8 mouse cellular contexts compared by ENCODE assay signal in genomic region chr2:180120292-180120761, GRCm38 (mm10). TPM values are rescaled to one million over a fixed set of nuclear protein-coding genes. Genes with fewer than 3 reads are reported as not detected.
DNase-seq lines count a peak whose midpoint lies in the region; ATAC-seq and TF ChIP-seq lines count a peak whose summit lies in the region.

No protein-coding gene starts in this region.

- TF ChIP-seq POLR2A in liver, adult 2 months (IDR thresholded peaks at IDR 0.05; ENCODE audit: extremely low read depth, insufficient read depth, low read length), result no peak

- no peak for ATAC-seq in embryonic facial prominence, embryonic 14.5 days (ENCODE audit: low read depth)
- no peak for ATAC-seq in limb, embryonic 13.5 days (ENCODE audit: low FRiP score, low read depth)
- ATAC-seq in neural tube, embryonic 15.5 days (ENCODE audit: low FRiP score), result no peak

- H3K27ac ChIP-seq in liver, adult 2 months (replicated peaks; ENCODE audit: insufficient read depth, low read depth, low read length), result no peak overlapping the region
- H3K27ac ChIP-seq in embryonic facial prominence, embryonic 14.5 days (replicated peaks; ENCODE audit: low read depth, low read length), result no peak overlapping the region
- H3K27ac ChIP-seq in limb, embryonic 13.5 days, result no peak overlapping the region
- H3K27ac ChIP-seq in neural tube, embryonic 15.5 days (replicated peaks), result no peak overlapping the region

- peaks cover 19% of the 10 kb centered on the region for H3K4me1 ChIP-seq in liver, adult 2 months (ENCODE audit: control insufficient read depth, insufficient read depth, low read length)
- peaks cover 9% of the 10 kb centered on the region; the same call in 1 of the 2 replicates for H3K4me1 ChIP-seq in embryonic facial prominence, embryonic 14.5 days (ENCODE audit: control insufficient read depth, insufficient read depth, low read length)
- H3K4me1 ChIP-seq in limb, embryonic 13.5 days, result peaks cover 22% of the 10 kb centered on the region
- peaks cover 43% of the 10 kb centered on the region for H3K4me1 ChIP-seq in neural tube, embryonic 15.5 days

- DNase-seq in liver, adult 2 months (ENCODE audit: extremely low read depth, low read depth, low spot score), result no peak
- no peak for DNase-seq in liver
- DNase-seq in embryonic facial prominence, embryonic 14.5 days (ENCODE audit: low spot score), result no peak
- no peak for DNase-seq in adrenal gland, adult (ENCODE audit: inconsistent age in 2 of 2, low spot score in 1 of 2)
- DNase-seq in right cerebral cortex, adult 2 months (ENCODE audit: low spot score in 2 of 2), result no peak
- no peak for DNase-seq in adrenal gland, postnatal 4 days (ENCODE audit: low spot score in 2 of 2)

- H3K36me3 ChIP-seq in liver, adult 2 months (ENCODE audit: control insufficient read depth, insufficient read depth, low read length), result no peaks in the 10 kb centered on the region
- no peaks in the 10 kb centered on the region for H3K36me3 ChIP-seq in embryonic facial prominence, embryonic 14.5 days (ENCODE audit: control insufficient read depth, insufficient read depth, low read length)
- H3K36me3 ChIP-seq in limb, embryonic 13.5 days, result peaks cover 9% of the 10 kb centered on the region
- H3K36me3 ChIP-seq in neural tube, embryonic 15.5 days, result peaks cover 11% of the 10 kb centered on the region; the same call in 1 of the 2 replicates

- WGBS in liver, adult 2 months, result 41% methylated on average over 5 of the region's 5 CpGs
- 63% methylated on average over 5 of the region's 5 CpGs for WGBS in embryonic facial prominence, embryonic 14.5 days
- WGBS in limb, embryonic 13.5 days, result 68% methylated on average over 5 of the region's 5 CpGs
- 75% methylated on average over 5 of the region's 5 CpGs for WGBS in neural tube, embryonic 15.5 days

- H3K4me3 ChIP-seq in liver, adult 2 months (ENCODE audit: insufficient read depth, low read depth, low read length), result peak overlapping the region; percentile 95
- peak overlapping the region; percentile 78 for H3K4me3 ChIP-seq in embryonic facial prominence, embryonic 14.5 days (ENCODE audit: low read depth, low read length)
- H3K4me3 ChIP-seq in limb, embryonic 13.5 days, result peak overlapping the region; percentile 93
- peak overlapping the region; percentile 96 for H3K4me3 ChIP-seq in neural tube, embryonic 15.5 days (replicated peaks)

- peaks cover 13% of the 10 kb centered on the region for H3K79me2 ChIP-seq in liver, adult 2 months (ENCODE audit: control insufficient read depth, insufficient read depth, low read length)

- no peaks in the 10 kb centered on the region for H3K27me3 ChIP-seq in liver, adult 2 months (ENCODE audit: control insufficient read depth, insufficient read depth, low read length)
- H3K27me3 ChIP-seq in embryonic facial prominence, embryonic 14.5 days (replicated peaks; ENCODE audit: control insufficient read depth, insufficient read depth, low read length), result no peaks in the 10 kb centered on the region
- H3K27me3 ChIP-seq in limb, embryonic 13.5 days, result peaks cover 10% of the 10 kb centered on the region
- no peaks in the 10 kb centered on the region for H3K27me3 ChIP-seq in neural tube, embryonic 15.5 days (replicated peaks)

- H3K9ac ChIP-seq in liver, adult 2 months (ENCODE audit: low read depth, low read length), result no peak overlapping the region; the same call in 1 of the 2 replicates
- peak overlapping the region; percentile 82 for H3K9ac ChIP-seq in embryonic facial prominence, embryonic 14.5 days (ENCODE audit: low read depth, low read length)
- H3K9ac ChIP-seq in limb, embryonic 13.5 days, result peak overlapping the region; percentile 90
- H3K9ac ChIP-seq in neural tube, embryonic 15.5 days (replicated peaks), result peak overlapping the region; percentile 76; the same call in 1 of the 2 replicates

- TF ChIP-seq CTCF in liver, adult 2 months (IDR thresholded peaks at IDR 0.05; ENCODE audit: low read depth, low read length), result no peak

- peaks cover 3% of the 10 kb centered on the region; the same call in 1 of the 2 replicates for H3K9me3 ChIP-seq in embryonic facial prominence, embryonic 14.5 days (ENCODE audit: control insufficient read depth, low read length)
- no peaks in the 10 kb centered on the region for H3K9me3 ChIP-seq in limb, embryonic 13.5 days
- no peaks in the 10 kb centered on the region for H3K9me3 ChIP-seq in neural tube, embryonic 15.5 days (replicated peaks)

- H3K4me2 ChIP-seq in embryonic facial prominence, embryonic 14.5 days (ENCODE audit: low read depth, low read length), result peak overlapping the region; percentile 74
- H3K4me2 ChIP-seq in limb, embryonic 13.5 days (replicated peaks), result peak overlapping the region; percentile 94
- H3K4me2 ChIP-seq in neural tube, embryonic 15.5 days, result peak overlapping the region; percentile 95

RNA-seq across cellular contexts. Expression of gene Osbpl2, which starts 1.2 kb away (rescaled TPM):
- 21.4 and 21.9 TPM in 2 replicates for total RNA-seq in liver, adult 2 months (2014; rRNA removed)
- 14.0 and 15.0 TPM in 2 replicates for polyA plus RNA-seq in liver, adult 2 months (2012; rRNA removed)
- 37.4 and 41.5 TPM in 2 replicates for polyA plus RNA-seq in embryonic facial prominence, embryonic 14.5 days (2014; fragmentation: Nextera tagmentation; extraction: Ambion mirVana)
- polyA plus RNA-seq in limb, embryonic 13.5 days (2015; fragmentation: Nextera tagmentation; extraction: Ambion mirVana), result 38.7 and 40.1 TPM in 2 replicates
- polyA plus RNA-seq in neural tube, embryonic 15.5 days (2015; fragmentation: Nextera tagmentation; extraction: Ambion mirVana), result 63.8 and 71.8 TPM in 2 replicates
- 10 to 100 TPM; 35.1 to 37.2 TPM for total RNA-seq in adrenal gland, postnatal 4 days (2021)

RNA-seq across cellular contexts. Expression of gene Hrh3, which starts 16.0 kb away (rescaled TPM):
- total RNA-seq in liver, adult 2 months (2014; rRNA removed), result 0.07 TPM in 1 of 2 replicates, not detected in the other
- not detected in 2 replicates for polyA plus RNA-seq in liver, adult 2 months (2012; rRNA removed)
- 0.11 and 0.14 TPM in 2 replicates for polyA plus RNA-seq in embryonic facial prominence, embryonic 14.5 days (2014; fragmentation: Nextera tagmentation; extraction: Ambion mirVana)
- polyA plus RNA-seq in limb, embryonic 13.5 days (2015; fragmentation: Nextera tagmentation; extraction: Ambion mirVana), result not detected in 2 replicates
- 1.3 and 1.9 TPM in 2 replicates for polyA plus RNA-seq in neural tube, embryonic 15.5 days (2015; fragmentation: Nextera tagmentation; extraction: Ambion mirVana)
- under 1 TPM; 0.28 to 0.48 TPM for total RNA-seq in adrenal gland, postnatal 4 days (2021)

RNA-seq across cellular contexts. Expression of gene Mtg2, which starts 49.9 kb away (rescaled TPM):
- 19.6 and 22.4 TPM in 2 replicates for total RNA-seq in liver, adult 2 months (2014; rRNA removed)
- 15.6 and 17.8 TPM in 2 replicates for polyA plus RNA-seq in liver, adult 2 months (2012; rRNA removed)
- 19.8 and 24.5 TPM in 2 replicates for polyA plus RNA-seq in embryonic facial prominence, embryonic 14.5 days (2014; fragmentation: Nextera tagmentation; extraction: Ambion mirVana)
- polyA plus RNA-seq in limb, embryonic 13.5 days (2015; fragmentation: Nextera tagmentation; extraction: Ambion mirVana), result 29.5 and 29.9 TPM in 2 replicates
- polyA plus RNA-seq in neural tube, embryonic 15.5 days (2015; fragmentation: Nextera tagmentation; extraction: Ambion mirVana), result 35.1 and 37.6 TPM in 2 replicates
- 10 to 100 TPM; 16.4 to 17.7 TPM for total RNA-seq in adrenal gland, postnatal 4 days (2021)

RNA-seq across cellular contexts. Expression of gene Adrm1, which starts 51.0 kb away (rescaled TPM):
- total RNA-seq in liver, adult 2 months (2014; rRNA removed), result 30.7 and 37.1 TPM in 2 replicates
- polyA plus RNA-seq in liver, adult 2 months (2012; rRNA removed), result 95.4 and 107 TPM in 2 replicates
- polyA plus RNA-seq in embryonic facial prominence, embryonic 14.5 days (2014; fragmentation: Nextera tagmentation; extraction: Ambion mirVana), result 130 and 142 TPM in 2 replicates
- 196 and 199 TPM in 2 replicates for polyA plus RNA-seq in limb, embryonic 13.5 days (2015; fragmentation: Nextera tagmentation; extraction: Ambion mirVana)
- 196 and 203 TPM in 2 replicates for polyA plus RNA-seq in neural tube, embryonic 15.5 days (2015; fragmentation: Nextera tagmentation; extraction: Ambion mirVana)
- 100 to 1,000 TPM; 128 to 136 TPM for total RNA-seq in adrenal gland, postnatal 4 days (2021)
